Mouse (Mus musculus): ENCODE results near the gene Gm5868.
"Not testable (repeated sequence)": the region's sequence is repeated elsewhere in the genome, so short reads cannot be mapped to it uniquely, and the experiment has no call there.

Gm5868 gene

GRCm38 (mm10) chr5:72587192-72587681 is at the start of gene Gm5868:
Gene Gm5868, minus strand, starts transcription at chr5:72587551.
- DNase-seq, result no peak

- DNase-seq, result peak in 1 of 2 experiments; percentile 16
Measured at GRCm38 (mm10) chr5:72636576-72636975, 49.2 kb upstream of the Gm5868 start.

GRCm38 (mm10) chr5:72636122-72636521 is 48.8 kb upstream of the Gm5868 start:
- peak; percentile 46 to 68 for DNase-seq

GRCm38 (mm10) chr5:72634791-72635271 is 47.5 kb upstream of the Gm5868 start:
- no peak for DNase-seq

- no peak for DNase-seq
Measured at GRCm38 (mm10) chr5:72630026-72630425, 42.7 kb upstream of the Gm5868 start.

- no peak for DNase-seq
Measured at GRCm38 (mm10) chr5:72621022-72621421, 33.7 kb upstream of the Gm5868 start.

- no peak for DNase-seq
Measured at GRCm38 (mm10) chr5:72617413-72617812, 30.1 kb upstream of the Gm5868 start.

GRCm38 (mm10) chr5:72603138-72603537 is 15.8 kb upstream of the Gm5868 start:
- no peak for DNase-seq

- peak; percentile 57 to 69 for DNase-seq
Measured at GRCm38 (mm10) chr5:72601006-72601405, 13.7 kb upstream of the Gm5868 start.

- DNase-seq, result not testable (repeated sequence)
Measured at GRCm38 (mm10) chr5:72586667-72587191, 622 bp downstream of the Gm5868 start.

- DNase-seq, result peak in 1 of 2 experiments; percentile 14
Measured at GRCm38 (mm10) chr5:72586122-72586521, 1.2 kb downstream of the Gm5868 start.

GRCm38 (mm10) chr5:72580970-72581332 is 6.4 kb downstream of the Gm5868 start, which contains the start of gene Zar1:
Gene Zar1, minus strand, starts transcription at chr5:72581254.
- not testable (repeated sequence) for DNase-seq

GRCm38 (mm10) chr5:72580088-72580969 is 7.0 kb downstream of the Gm5868 start:
- not testable (repeated sequence) for DNase-seq

- not testable (repeated sequence) for DNase-seq
Measured at GRCm38 (mm10) chr5:72579599-72579998, 7.8 kb downstream of the Gm5868 start.

GRCm38 (mm10) chr5:72565621-72566020 is 21.7 kb downstream of the Gm5868 start:
- DNase-seq, result no peak

GRCm38 (mm10) chr5:72563183-72563582 is 24.2 kb downstream of the Gm5868 start:
- DNase-seq, result not testable (repeated sequence)

- no peak for DNase-seq
Measured at GRCm38 (mm10) chr5:72560976-72561628, 26.2 kb downstream of the Gm5868 start.

- DNase-seq, result peak; percentile 97 to 98
Measured at GRCm38 (mm10) chr5:72559544-72560049, 27.8 kb downstream of the Gm5868 start, which contains the start of gene Nfxl1. Gene Nfxl1, minus strand, starts transcription at chr5:72559684.

- no peak for DNase-seq
Measured at GRCm38 (mm10) chr5:72558716-72559526, 28.4 kb downstream of the Gm5868 start.

GRCm38 (mm10) chr5:72556245-72556644 is 31.1 kb downstream of the Gm5868 start:
- no peak for DNase-seq

GRCm38 (mm10) chr5:72551209-72551608 is 36.1 kb downstream of the Gm5868 start:
- DNase-seq, result no peak

All from lung, adult 18-20 months (tissue).